Mouse (Mus musculus) layer of hippocampus, postnatal 36 days (tissue): Measurements from ENCODE around the gene Rhof. TPM values are rescaled to one million over a fixed set of nuclear protein-coding genes. Genes with fewer than 3 reads are reported as not detected.

Experiments used
- DNase-seq, 2 experiments: peaks; one replicate each; pipeline ENCODE4 v3.0.0; 2022
- total RNA-seq, 2 experiments: library from RNA; stranded (reverse); gene quantifications; 2 replicates each; pipeline ENCODE4 v1.2.3; 2021

Rhof gene
- total RNA-seq, 2 experiments from 2014 or later, result 43.0 to 48.0 TPM

- peak in 1 of 2 experiments; percentile 55 for DNase-seq
Measured at GRCm38 (mm10) chr5:123135471-123136360, 3.2 kb upstream of the Rhof start.

GRCm38 (mm10) chr5:123134875-123135382 is 2.4 kb upstream of the Rhof start:
- DNase-seq, result no peak

GRCm38 (mm10) chr5:123134186-123134874 is 1.8 kb upstream of the Rhof start:
- DNase-seq, result no peak

DNA sequence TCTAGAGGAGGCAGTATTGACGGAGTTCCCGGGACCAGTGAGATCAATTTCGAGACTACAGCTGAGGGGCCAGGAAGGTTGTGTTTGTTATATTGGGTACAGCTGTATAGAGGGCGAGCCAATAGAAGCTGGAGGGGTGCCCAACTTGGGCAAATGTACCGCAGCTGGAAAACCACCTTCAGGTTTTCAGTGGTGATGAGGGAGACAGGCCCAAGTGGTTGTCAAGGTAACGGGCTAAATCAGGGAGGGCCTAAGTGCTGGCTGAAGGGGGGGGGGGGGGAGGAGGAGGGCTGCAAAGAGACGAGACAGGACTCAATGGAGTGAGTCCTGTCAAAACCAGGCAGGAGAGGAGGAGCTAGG is 1.3 kb upstream of the Rhof start:
- no peak for DNase-seq

- peak; percentile 88 to 90 for DNase-seq
Measured at GRCm38 (mm10) chr5:123133083-123133783, 741 bp upstream of the Rhof start.

- DNase-seq, result no peak
Measured at GRCm38 (mm10) chr5:123130814-123131148, 1.7 kb downstream of the Rhof start.

DNA sequence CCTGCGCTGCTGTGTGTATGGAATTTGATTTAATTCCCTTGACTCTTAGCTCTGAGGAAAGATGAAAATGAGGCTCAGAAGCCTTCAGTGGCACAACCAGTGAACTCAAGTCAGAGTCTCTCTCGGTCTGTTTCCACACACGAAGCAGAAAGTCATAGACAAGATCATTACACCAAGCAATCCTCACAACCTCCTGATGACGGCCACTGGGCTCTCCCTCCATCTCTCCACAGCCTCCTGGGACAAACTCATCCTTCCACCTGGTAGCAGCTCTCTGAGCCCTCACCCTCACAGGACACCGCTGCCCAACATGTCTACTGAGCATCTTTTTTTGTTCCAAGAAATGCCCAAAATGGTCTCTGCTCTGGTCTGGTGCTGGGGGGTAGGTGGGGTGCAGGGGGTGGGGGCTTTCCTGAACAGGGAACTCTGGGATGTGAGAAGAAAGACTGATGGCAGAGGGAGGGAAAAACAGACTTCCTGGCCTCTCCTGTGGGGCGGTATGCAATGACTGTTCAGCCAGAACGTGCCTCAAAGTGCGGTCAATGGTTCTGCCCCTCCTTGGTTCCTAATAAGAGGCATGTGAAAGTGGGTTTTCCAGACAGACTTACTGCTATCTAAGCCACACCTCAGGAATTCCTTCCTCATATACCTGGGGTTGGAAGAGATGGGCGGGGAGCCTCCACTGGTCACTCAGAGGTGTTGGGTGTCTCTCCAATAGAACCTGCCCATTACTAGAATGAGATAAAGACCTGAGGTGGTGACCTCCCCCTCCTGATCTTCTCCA is 2.3 kb downstream of the Rhof start:
- no peak for DNase-seq

DNA sequence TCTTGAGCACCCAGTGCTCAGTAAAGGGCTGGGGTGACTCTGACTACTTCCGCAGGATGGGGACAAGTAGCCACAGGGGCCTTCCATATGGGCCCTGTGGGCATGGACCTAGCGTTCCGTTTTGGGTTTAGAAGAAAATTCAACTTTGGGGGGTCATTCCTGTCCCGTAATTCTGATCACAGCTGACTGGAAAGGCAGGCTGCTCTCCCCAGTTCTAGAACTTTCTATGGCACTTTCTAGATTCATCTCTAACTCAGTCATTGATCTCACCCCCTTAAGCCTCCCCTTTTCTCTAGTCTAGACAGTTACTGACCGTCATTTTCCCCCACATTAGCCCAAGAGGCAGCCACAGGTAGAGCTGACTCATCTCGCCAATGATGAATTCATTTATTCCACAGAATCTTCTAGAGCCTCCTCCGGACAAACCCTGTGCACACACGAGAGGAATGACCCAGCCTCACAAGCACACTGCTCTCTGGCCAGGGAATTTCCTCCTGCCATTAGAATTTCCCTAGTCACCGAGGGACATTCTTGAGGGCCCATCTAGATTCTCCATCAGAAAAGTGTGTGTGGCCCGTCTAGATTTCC is 3.2 kb downstream of the Rhof start:
- DNase-seq, result no peak

DNA sequence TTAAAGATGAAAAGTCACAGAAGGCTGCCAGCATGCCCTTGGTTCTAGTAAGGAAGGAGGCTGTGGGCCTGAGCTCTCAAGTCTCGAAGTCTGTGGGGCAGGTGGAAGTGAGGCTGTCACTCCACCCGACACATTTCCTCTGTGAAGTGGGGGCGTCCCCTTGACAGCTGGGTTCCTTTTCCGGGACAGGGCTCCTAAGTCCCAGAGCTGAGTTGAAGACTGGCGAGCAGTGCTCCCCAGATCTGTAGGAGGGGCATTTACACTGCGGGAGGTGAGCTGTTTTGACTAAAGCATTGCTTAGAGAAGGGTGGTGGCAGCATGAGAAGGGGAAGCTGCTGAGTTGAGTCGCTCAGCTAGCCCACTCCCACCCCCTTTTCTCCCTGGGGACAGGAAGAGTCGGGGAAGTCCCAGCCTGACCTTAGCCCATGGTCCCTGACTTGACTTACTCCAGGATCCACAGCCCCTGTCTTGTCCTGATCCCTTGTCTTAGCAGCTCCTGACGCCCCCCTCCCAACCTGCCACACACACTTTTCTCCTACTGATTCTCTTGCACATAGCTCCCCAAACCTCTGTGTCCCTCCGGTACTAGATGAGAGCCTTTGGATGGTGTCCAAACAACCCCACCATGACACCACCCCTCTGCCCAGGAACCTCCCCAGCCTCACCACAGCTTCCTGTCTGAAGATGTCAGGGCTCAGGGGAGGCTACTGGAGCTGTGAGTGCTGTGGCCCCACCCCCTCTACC is 3.9 kb downstream of the Rhof start:
- DNase-seq, result no peak

- no peak for DNase-seq
Measured at GRCm38 (mm10) chr5:123127031-123127430, 5.5 kb downstream of the Rhof start.

- DNase-seq, result no peak
Measured at GRCm38 (mm10) chr5:123125638-123126406, 6.7 kb downstream of the Rhof start.

DNA sequence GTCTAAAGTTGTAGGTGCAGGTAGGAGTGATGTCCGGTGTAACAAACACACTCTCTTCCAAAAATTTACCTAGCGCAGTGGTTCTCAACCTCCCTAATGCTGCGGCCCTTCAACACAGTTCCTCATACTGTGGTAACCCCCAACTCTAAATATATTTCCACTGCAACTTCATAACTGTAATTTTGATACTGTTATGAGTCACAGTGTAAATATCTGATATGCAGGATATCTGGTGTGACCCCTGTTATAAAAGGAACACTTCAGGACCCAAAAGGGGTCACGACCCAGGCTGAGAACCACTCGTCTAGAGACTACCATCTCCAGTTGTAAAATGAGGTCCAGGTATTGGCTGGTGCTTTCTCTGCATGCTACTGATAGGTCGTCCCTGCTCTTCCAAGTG is 7.4 kb downstream of the Rhof start:
- no peak for DNase-seq

DNA sequence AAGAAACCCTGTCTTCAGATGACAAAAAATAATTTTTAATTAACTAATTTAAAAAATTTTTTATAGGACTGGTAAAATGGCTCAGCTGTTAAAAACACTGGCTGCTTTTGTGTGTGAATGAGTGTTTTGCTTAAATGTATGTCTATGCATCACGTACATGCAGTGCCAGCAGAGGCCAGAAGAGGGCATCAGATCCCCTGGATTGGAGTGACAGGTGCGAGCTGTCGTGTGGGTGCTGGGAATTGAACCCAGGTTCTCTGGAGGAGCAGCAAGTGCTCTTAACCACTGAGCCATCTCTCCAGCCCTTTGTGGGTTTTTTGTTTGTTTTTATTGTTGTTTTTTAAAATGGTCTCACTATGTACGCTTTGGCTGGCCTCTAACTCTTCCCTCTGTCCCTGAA is 10.3 kb downstream of the Rhof start:
- DNase-seq, result no peak

GRCm38 (mm10) chr5:123120624-123121215 is 11.8 kb downstream of the Rhof start:
- DNase-seq, result no peak

- no peak for DNase-seq
Measured at GRCm38 (mm10) chr5:123118826-123119225, 13.7 kb downstream of the Rhof start.

- no peak for DNase-seq
Measured at GRCm38 (mm10) chr5:123117773-123118172, 14.7 kb downstream of the Rhof start.

- no peak for DNase-seq
Measured at GRCm38 (mm10) chr5:123117257-123117656, 15.2 kb downstream of the Rhof start.

- DNase-seq, result no peak
Measured at GRCm38 (mm10) chr5:123116080-123116479, 16.4 kb downstream of the Rhof start.

DNA sequence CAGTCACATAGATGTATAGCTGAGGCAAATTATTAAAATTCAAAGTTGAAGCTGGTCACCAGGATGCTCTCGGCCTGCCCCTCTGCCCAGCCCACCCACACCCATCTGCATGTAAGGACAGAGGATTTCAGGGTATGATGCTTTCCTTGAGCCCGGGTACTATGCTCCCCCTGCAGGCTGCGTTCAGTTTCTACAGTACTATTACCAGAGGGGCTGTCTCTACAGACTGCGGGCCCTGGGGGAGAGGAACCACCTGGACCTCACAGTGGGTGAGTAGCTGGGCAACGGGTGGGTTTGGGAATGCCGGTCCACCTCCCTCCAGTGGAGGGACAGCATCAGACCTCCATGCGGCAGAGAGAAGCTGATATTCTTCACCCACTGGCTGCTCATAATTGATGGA is 17.6 kb downstream of the Rhof start:
- no peak for DNase-seq

GRCm38 (mm10) chr5:123114109-123114508 is 18.4 kb downstream of the Rhof start:
- DNase-seq, result no peak
